Mouse (Mus musculus): ENCODE data around the gene Hsp90b1. TPM values are rescaled to one million over a fixed set of nuclear protein-coding genes. Genes with fewer than 3 reads are reported as not detected.

The Hsp90b1 gene
- polyA plus RNA-seq, 1 experiment, result 26.6 TPM

Other genes starting within 250 kb of the Hsp90b1 start
- 0.05 and 0.18 TPM in 2 replicates for gene Syn3, start 206.6 kb downstream of the Hsp90b1 start, polyA plus RNA-seq (2012; rRNA removed)
- gene Ttc41, start 302 bp upstream of the Hsp90b1 start, polyA plus RNA-seq (2012; rRNA removed), result 0.43 and 0.58 TPM in 2 replicates
- not detected in 2 replicates for gene Gm49358, start 58.5 kb upstream of the Hsp90b1 start, polyA plus RNA-seq (2012; rRNA removed)
- 4.5 and 4.9 TPM in 2 replicates for gene Nt5dc3, start 73.5 kb upstream of the Hsp90b1 start, polyA plus RNA-seq (2012; rRNA removed)